Mouse (Mus musculus): ENCODE results near the gene Ptch1. TPM values are rescaled to one million over a fixed set of nuclear protein-coding genes. Genes with fewer than 3 reads are reported as not detected.

The Ptch1 gene
- total and polyA plus RNA-seq, 3 experiments: 7.5 to 79.0 (median 23.4) TPM

DNA sequence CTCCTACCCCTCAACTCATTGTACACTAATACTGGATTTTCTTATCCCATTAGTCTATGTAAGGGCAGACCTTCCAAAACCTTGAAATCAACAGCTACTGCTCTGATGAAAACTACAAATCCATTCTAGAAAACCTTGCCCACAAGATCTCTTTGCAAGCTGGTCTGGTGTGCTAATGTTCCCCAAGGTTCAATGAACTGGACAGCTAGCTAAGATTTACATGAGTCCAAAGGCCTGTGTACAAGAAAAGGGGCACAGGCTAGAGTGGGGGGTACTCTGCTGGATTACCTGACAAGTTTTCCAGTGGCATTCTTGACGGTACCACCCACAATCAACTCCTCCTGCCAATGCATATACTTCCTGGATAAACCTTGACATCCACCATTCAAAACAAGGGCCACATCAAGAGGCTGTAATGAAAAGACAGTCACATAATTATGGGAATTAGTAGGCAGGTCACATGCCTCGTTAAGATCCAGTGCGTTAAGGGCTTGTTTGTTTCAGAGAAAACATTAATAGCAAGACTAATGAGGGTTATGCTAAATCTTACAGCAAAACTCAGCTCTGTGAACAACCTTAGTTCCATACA is 30.5 kb downstream of the Ptch1 start:
- H3K36me3 ChIP-seq (ENCODE audit: control insufficient read depth in 1 of 2, insufficient read depth in 2 of 2, low read length in 2 of 2): peaks cover 0 to 49% of the 10 kb centered on the region in 2 experiments; a peak in 2 of 4 replicates
- no peak for DNase-seq (ENCODE audit: low read depth, low spot score)
- TF ChIP-seq MYC (IDR thresholded peaks at IDR 0.05; ENCODE audit: low read depth, low read length): no peak
- TF ChIP-seq MYB (IDR thresholded peaks at IDR 0.05; ENCODE audit: low read depth, low read length): no peak
- TF ChIP-seq MAX (IDR thresholded peaks at IDR 0.05; ENCODE audit: low read length): no peak
- H3K9me3 ChIP-seq (replicated peaks; ENCODE audit: insufficient read depth, low read length): no peaks in the 10 kb centered on the region
- no peaks in the 10 kb centered on the region for H3K79me2 ChIP-seq (ENCODE audit: control insufficient read depth, insufficient read depth, low read length, poor library complexity)
- no peaks in the 10 kb centered on the region for H3K27me3 ChIP-seq (ENCODE audit: control insufficient read depth in 1 of 2, insufficient read depth in 2 of 2, low read length in 2 of 2)
- no peak overlapping the region for H3K27ac ChIP-seq (ENCODE audit: control insufficient read depth, low read depth, low read length)
- H3K9ac ChIP-seq (ENCODE audit: control insufficient read depth, low read depth, low read length, poor library complexity, severe bottlenecking): no peak overlapping the region
- H3K4me3 ChIP-seq (ENCODE audit: control insufficient read depth in 1 of 2, insufficient read depth in 1 of 2, low read depth in 2 of 2, low read length in 2 of 2): no peak overlapping the region
- H3K4me1 ChIP-seq (ENCODE audit: control insufficient read depth in 1 of 2, insufficient read depth in 2 of 2, low read length in 2 of 2): no peaks in the 10 kb centered on the region

DNA sequence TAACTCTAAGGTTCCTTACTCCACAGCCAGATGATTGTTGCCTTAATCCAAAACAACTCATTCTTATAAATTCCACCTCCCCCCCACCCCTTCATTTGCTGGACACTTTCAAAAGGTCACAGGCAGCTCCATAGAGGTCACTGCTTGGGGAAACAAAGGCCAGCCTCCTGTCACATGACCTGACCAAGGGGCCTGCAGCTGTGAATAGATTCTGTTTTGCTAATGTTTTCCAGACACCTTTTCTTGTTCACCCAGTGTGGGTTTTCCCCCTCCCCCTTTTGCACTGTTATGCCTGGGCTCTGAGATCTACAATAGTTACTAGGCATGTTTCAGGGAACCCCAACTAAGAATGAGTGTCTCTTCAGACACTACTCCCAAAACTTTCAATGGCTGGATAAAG is 31.9 kb downstream of the Ptch1 start:
- no peaks in the 10 kb centered on the region for H3K27me3 ChIP-seq (ENCODE audit: control insufficient read depth in 1 of 2, insufficient read depth in 2 of 2, low read length in 2 of 2)
- peaks cover 0 to 40% of the 10 kb centered on the region in 2 experiments; a peak in 2 of 4 replicates for H3K36me3 ChIP-seq (ENCODE audit: control insufficient read depth in 1 of 2, insufficient read depth in 2 of 2, low read length in 2 of 2)
- H3K79me2 ChIP-seq (ENCODE audit: control insufficient read depth, insufficient read depth, low read length, poor library complexity): no peaks in the 10 kb centered on the region
- DNase-seq (ENCODE audit: low read depth, low spot score): no peak
- no peaks in the 10 kb centered on the region for H3K4me1 ChIP-seq (ENCODE audit: control insufficient read depth in 1 of 2, insufficient read depth in 2 of 2, low read length in 2 of 2)
- no peak for TF ChIP-seq NRF1 (IDR thresholded peaks at IDR 0.05; ENCODE audit: insufficient read depth, low read depth, low read length, poor library complexity, severe bottlenecking)
- no peak for TF ChIP-seq ZC3H11A (IDR thresholded peaks at IDR 0.05; ENCODE audit: low read depth, low read length)
- no peak for TF ChIP-seq SIN3A (IDR thresholded peaks at IDR 0.05; ENCODE audit: low read length)
- no peak for TF ChIP-seq NELFE (IDR thresholded peaks at IDR 0.05; ENCODE audit: low read depth, low read length)
- no peaks in the 10 kb centered on the region for H3K9me3 ChIP-seq (replicated peaks; ENCODE audit: insufficient read depth, low read length)
- no peak overlapping the region for H3K27ac ChIP-seq (ENCODE audit: control insufficient read depth, low read depth, low read length)
- no peak overlapping the region for H3K9ac ChIP-seq (ENCODE audit: control insufficient read depth, low read depth, low read length, poor library complexity, severe bottlenecking)
- no peak overlapping the region for H3K4me3 ChIP-seq (ENCODE audit: control insufficient read depth in 1 of 2, insufficient read depth in 1 of 2, low read depth in 2 of 2, low read length in 2 of 2)

DNA sequence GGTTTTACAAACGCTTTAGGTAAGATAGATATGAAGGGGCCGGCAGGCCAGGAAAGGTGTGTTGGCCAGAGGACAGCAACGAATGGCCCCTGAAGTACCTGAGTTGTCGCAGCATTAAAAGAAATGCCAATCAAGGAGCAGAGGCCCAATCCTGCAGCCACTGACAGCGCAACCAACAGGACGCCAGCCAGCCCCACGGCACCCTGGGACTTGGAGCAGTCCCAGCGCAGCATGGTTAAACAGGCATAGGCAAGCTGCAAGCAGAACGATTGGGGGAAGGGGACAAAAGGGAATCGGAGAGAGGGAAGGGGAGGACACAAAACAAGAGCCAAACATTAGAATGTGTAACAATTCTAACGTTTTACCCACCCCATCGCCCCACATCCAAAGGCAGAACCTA is 32.8 kb downstream of the Ptch1 start:
- Histone ChIP-seq H3K27me3 (ENCODE audit: control insufficient read depth in 1 of 2, insufficient read depth in 2 of 2, low read length in 2 of 2) (no peaks in the 10 kb centered on the region), H3K9me3 (replicated peaks; ENCODE audit: insufficient read depth, low read length) (no peaks in the 10 kb centered on the region), H3K36me3 (ENCODE audit: control insufficient read depth in 1 of 2, insufficient read depth in 2 of 2, low read length in 2 of 2) (peaks cover 0 to 38% of the 10 kb centered on the region in 2 experiments; a peak in 2 of 4 replicates), H3K79me2 (ENCODE audit: control insufficient read depth, insufficient read depth, low read length, poor library complexity) (no peaks in the 10 kb centered on the region), H3K4me1 (ENCODE audit: control insufficient read depth in 1 of 2, insufficient read depth in 2 of 2, low read length in 2 of 2) (no peaks in the 10 kb centered on the region), H3K4me3 (ENCODE audit: control insufficient read depth in 1 of 2, insufficient read depth in 1 of 2, low read depth in 2 of 2, low read length in 2 of 2) (no peak overlapping the region), H3K9ac (ENCODE audit: control insufficient read depth, low read depth, low read length, poor library complexity, severe bottlenecking) (no peak overlapping the region), H3K27ac (ENCODE audit: control insufficient read depth, low read depth, low read length) (no peak overlapping the region)
- TF ChIP-seq GATA1 (IDR thresholded peaks at IDR 0.05; ENCODE audit: low read depth, low read length) (no peak), MEF2A (IDR thresholded peaks at IDR 0.05; ENCODE audit: extremely low read depth, insufficient replicate concordance, low read depth, low read length, poor library complexity, severe bottlenecking) (no peak), MYB (IDR thresholded peaks at IDR 0.05; ENCODE audit: low read depth, low read length) (no peak), USF2 (IDR thresholded peaks at IDR 0.05; ENCODE audit: borderline replicate concordance in 1 of 2, insufficient read depth in 1 of 2, low read depth in 1 of 2, low read length in 2 of 2) (no peak)
- no peak for DNase-seq (ENCODE audit: low read depth, low spot score)
